In the genomic region with DNA sequence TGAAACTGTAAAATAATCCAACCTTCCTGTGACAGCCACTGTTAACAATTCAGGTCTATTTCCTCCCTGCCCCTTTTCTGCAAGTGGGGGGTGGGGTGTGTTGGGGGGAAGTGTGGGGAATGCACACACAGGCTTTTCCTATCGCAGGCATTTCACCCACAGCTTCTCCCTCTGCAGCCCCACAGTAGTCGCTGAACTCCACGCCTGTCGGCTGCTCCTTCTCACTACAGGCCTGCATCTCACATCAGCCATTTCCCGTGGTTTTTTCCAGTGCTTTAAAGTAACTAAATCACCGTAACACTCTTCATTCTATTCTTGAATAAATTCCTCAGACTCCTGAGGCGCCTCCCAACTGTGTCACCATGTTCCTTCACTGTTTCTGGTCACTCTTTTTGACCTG, we compare ENCODE assay signal across 7 mouse cellular contexts. TPM values are rescaled to one million over a fixed set of nuclear protein-coding genes. Genes with fewer than 3 reads are reported as not detected.
DNase-seq lines count a peak whose midpoint lies in the region; ATAC-seq and TF ChIP-seq lines count a peak whose summit lies in the region.

No protein-coding gene starts in this region.

- H3K4me1 ChIP-seq in liver, adult 2 months (ENCODE audit: control insufficient read depth, insufficient read depth, low read length), result peaks cover 66% of the 10 kb centered on the region
- peaks cover 69% of the 10 kb centered on the region for H3K4me1 ChIP-seq in forebrain, embryonic 12.5 days
- H3K4me1 ChIP-seq in neural tube, embryonic 15.5 days, result peaks cover 39% of the 10 kb centered on the region

- H3K9ac ChIP-seq in liver, adult 2 months (ENCODE audit: low read depth, low read length), result peak overlapping the region; percentile 21; the same call in 1 of the 2 replicates
- H3K9ac ChIP-seq in forebrain, embryonic 12.5 days, result no peak overlapping the region
- no peak overlapping the region for H3K9ac ChIP-seq in neural tube, embryonic 15.5 days (replicated peaks)

- 38% methylated on average over 7 of the region's 7 CpGs for WGBS in liver, adult 2 months
- 18% methylated on average over 7 of the region's 7 CpGs for WGBS in forebrain, embryonic 12.5 days
- 11% methylated on average over 7 of the region's 7 CpGs for WGBS in neural tube, embryonic 15.5 days

- no peak for TF ChIP-seq CTCF in liver, adult 2 months (IDR thresholded peaks at IDR 0.05; ENCODE audit: low read depth, low read length)

- no peaks in the 10 kb centered on the region for H3K27me3 ChIP-seq in liver, adult 2 months (ENCODE audit: control insufficient read depth, insufficient read depth, low read length)
- peaks cover 3% of the 10 kb centered on the region; the same call in 1 of the 2 replicates for H3K27me3 ChIP-seq in forebrain, embryonic 12.5 days
- no peaks in the 10 kb centered on the region for H3K27me3 ChIP-seq in neural tube, embryonic 15.5 days (replicated peaks)

- peaks cover 76% of the 10 kb centered on the region for H3K79me2 ChIP-seq in liver, adult 2 months (ENCODE audit: control insufficient read depth, insufficient read depth, low read length)

- no peak for DNase-seq in liver, adult 2 months (ENCODE audit: extremely low read depth, low read depth, low spot score)
- no peak for DNase-seq in liver
- DNase-seq in kidney, postnatal 14 days, result peak; percentile 37
- no peak for DNase-seq in adipocyte (ENCODE audit: low spot score)
- no peak for DNase-seq in cerebellum, postnatal 25 days

- ATAC-seq in forebrain, embryonic 12.5 days (ENCODE audit: low FRiP score), result no peak
- no peak for ATAC-seq in neural tube, embryonic 15.5 days (ENCODE audit: low FRiP score)

- H3K9me3 ChIP-seq in forebrain, embryonic 12.5 days, result no peaks in the 10 kb centered on the region
- H3K9me3 ChIP-seq in neural tube, embryonic 15.5 days (replicated peaks), result no peaks in the 10 kb centered on the region

- no peaks in the 10 kb centered on the region for H3K36me3 ChIP-seq in liver, adult 2 months (ENCODE audit: control insufficient read depth, insufficient read depth, low read length)
- no peaks in the 10 kb centered on the region for H3K36me3 ChIP-seq in forebrain, embryonic 12.5 days (replicated peaks)
- no peaks in the 10 kb centered on the region for H3K36me3 ChIP-seq in neural tube, embryonic 15.5 days

- no peak for TF ChIP-seq POLR2A in liver, adult 2 months (IDR thresholded peaks at IDR 0.05; ENCODE audit: extremely low read depth, insufficient read depth, low read length)

- no peak overlapping the region for H3K4me3 ChIP-seq in liver, adult 2 months (ENCODE audit: insufficient read depth, low read depth, low read length)
- no peak overlapping the region for H3K4me3 ChIP-seq in forebrain, embryonic 12.5 days (replicated peaks)
- no peak overlapping the region for H3K4me3 ChIP-seq in neural tube, embryonic 15.5 days (replicated peaks)

- H3K27ac ChIP-seq in liver, adult 2 months (replicated peaks; ENCODE audit: insufficient read depth, low read depth, low read length), result peak overlapping the region; percentile 76
- H3K27ac ChIP-seq in forebrain, embryonic 12.5 days, result 0 out of 2 replicates have a peak overlapping the region, but pooled peaks have one; percentile 53
- H3K27ac ChIP-seq in neural tube, embryonic 15.5 days (replicated peaks), result 0 out of 2 replicates have a peak overlapping the region, but pooled peaks have one; percentile 4

- H3K4me2 ChIP-seq in forebrain, embryonic 12.5 days, result peak overlapping the region; percentile 40
- H3K4me2 ChIP-seq in neural tube, embryonic 15.5 days, result no peak overlapping the region

RNA-seq across cellular contexts. Expression of gene Shb, which starts 17.9 kb away (rescaled TPM):
- total RNA-seq in liver, adult 2 months (2014; rRNA removed), result 16.1 and 17.1 TPM in 2 replicates
- polyA plus RNA-seq in liver, adult 2 months (2012; rRNA removed), result 42.1 and 65.7 TPM in 2 replicates
- polyA plus RNA-seq in forebrain, embryonic 12.5 days (2016; fragmentation: Nextera tagmentation; extraction: Ambion mirVana), result 10.4 and 13.6 TPM in 2 replicates
- 3.9 and 4.7 TPM in 2 replicates for polyA plus RNA-seq in neural tube, embryonic 15.5 days (2015; fragmentation: Nextera tagmentation; extraction: Ambion mirVana)

Comparison
In these comparisons a context has a peak if more than half of its experiments do, and no peak if none do; other contexts are left out.
1. H3K27ac ChIP-seq: peak in every context shown above with its lines; median percentile 76 in liver, adult 2 months; 53 in forebrain, embryonic 12.5 days; 4 in neural tube, embryonic 15.5 days.